Mouse (Mus musculus): Measurements from ENCODE around the gene Ext2. TPM values are rescaled to one million over a fixed set of nuclear protein-coding genes. Genes with fewer than 3 reads are reported as not detected.

The Ext2 gene
- polyA plus RNA-seq, 1 experiment from 2014 or later = 93.6 TPM

GRCm38 (mm10) chr2:93654336-93655055 is 167.9 kb downstream of the Ext2 start:
- Histone ChIP-seq H3K36me3 (ENCODE audit: control insufficient read depth, insufficient read depth, low read length) (no peaks in the 10 kb centered on the region), H3K4me1 (ENCODE audit: control insufficient read depth, insufficient read depth, low read length) (no peaks in the 10 kb centered on the region), H3K9ac (ENCODE audit: low read length) (no peak overlapping the region), H3K4me2 (ENCODE audit: low read depth, low read length) (no peak overlapping the region), H3K27ac (ENCODE audit: low read length) (no peak overlapping the region), H3K4me3 (replicated peaks; ENCODE audit: low read length) (no peak overlapping the region), H3K9me3 (replicated peaks; ENCODE audit: control insufficient read depth, low read length) (no peaks in the 10 kb centered on the region), H3K27me3 (ENCODE audit: control insufficient read depth, insufficient read depth, low read length) (peaks cover 19% of the 10 kb centered on the region)
- no peak for ATAC-seq (ENCODE audit: insufficient read depth, low FRiP score)
- 69% methylated on average over 11 of the region's 11 CpGs for WGBS

- H3K9me3 ChIP-seq (replicated peaks; ENCODE audit: control insufficient read depth, low read length) = no peaks in the 10 kb centered on the region
- H3K4me1 ChIP-seq (ENCODE audit: control insufficient read depth, insufficient read depth, low read length) = peaks cover 4% of the 10 kb centered on the region; the same call in 1 of the 2 replicates
Measured at GRCm38 (mm10) chr2:93649243-93649870, 173.0 kb downstream of the Ext2 start.

GRCm38 (mm10) chr2:93647924-93648575 is 174.3 kb downstream of the Ext2 start:
- Histone ChIP-seq H3K9me3 (replicated peaks; ENCODE audit: control insufficient read depth, low read length) (no peaks in the 10 kb centered on the region), H3K4me3 (replicated peaks; ENCODE audit: low read length) (no peak overlapping the region), H3K4me1 (ENCODE audit: control insufficient read depth, insufficient read depth, low read length) (peaks cover 4% of the 10 kb centered on the region; the same call in 1 of the 2 replicates), H3K36me3 (ENCODE audit: control insufficient read depth, insufficient read depth, low read length) (no peaks in the 10 kb centered on the region), H3K27ac (ENCODE audit: low read length) (no peak overlapping the region), H3K27me3 (ENCODE audit: control insufficient read depth, insufficient read depth, low read length) (peaks cover 79% of the 10 kb centered on the region), H3K4me2 (ENCODE audit: low read depth, low read length) (no peak overlapping the region), H3K9ac (ENCODE audit: low read length) (no peak overlapping the region)
- 5% methylated on average over 20 of the region's 20 CpGs for whole genome bisulfite sequencing
- ATAC-seq (ENCODE audit: insufficient read depth, low FRiP score) = no peak

More at GRCm38 (mm10) chr2:93649243-93649870, 173.0 kb downstream of the Ext2 start:
- H3K27ac ChIP-seq (ENCODE audit: low read length) = no peak overlapping the region
- ATAC-seq (ENCODE audit: insufficient read depth, low FRiP score) = no peak
- H3K9ac ChIP-seq (ENCODE audit: low read length) = no peak overlapping the region
- H3K4me2 ChIP-seq (ENCODE audit: low read depth, low read length) = no peak overlapping the region
- peaks cover 69% of the 10 kb centered on the region for H3K27me3 ChIP-seq (ENCODE audit: control insufficient read depth, insufficient read depth, low read length)
- no peak overlapping the region for H3K4me3 ChIP-seq (replicated peaks; ENCODE audit: low read length)
- H3K36me3 ChIP-seq (ENCODE audit: control insufficient read depth, insufficient read depth, low read length) = no peaks in the 10 kb centered on the region
- 43% methylated on average over 4 of the region's 4 CpGs for WGBS

- Histone ChIP-seq H3K4me3 (replicated peaks; ENCODE audit: low read length) (peak overlapping the region; percentile 28), H3K9ac (ENCODE audit: low read length) (no peak overlapping the region), H3K36me3 (ENCODE audit: control insufficient read depth, insufficient read depth, low read length) (no peaks in the 10 kb centered on the region), H3K4me1 (ENCODE audit: control insufficient read depth, insufficient read depth, low read length) (peaks cover 12% of the 10 kb centered on the region; the same call in 1 of the 2 replicates), H3K27me3 (ENCODE audit: control insufficient read depth, insufficient read depth, low read length) (peaks cover 84% of the 10 kb centered on the region), H3K4me2 (ENCODE audit: low read depth, low read length) (peak overlapping the region; percentile 42), H3K9me3 (replicated peaks; ENCODE audit: control insufficient read depth, low read length) (no peaks in the 10 kb centered on the region), H3K27ac (ENCODE audit: low read length) (no peak overlapping the region)
- WGBS = 2% methylated on average over 44 of the region's 44 CpGs
- no peak for ATAC-seq (ENCODE audit: insufficient read depth, low FRiP score)
Measured at GRCm38 (mm10) chr2:93647051-93647923, 175.1 kb downstream of the Ext2 start.

- H3K27ac ChIP-seq (ENCODE audit: low read length) = no peak overlapping the region
- no peaks in the 10 kb centered on the region for H3K9me3 ChIP-seq (replicated peaks; ENCODE audit: control insufficient read depth, low read length)
- H3K36me3 ChIP-seq (ENCODE audit: control insufficient read depth, insufficient read depth, low read length) = no peaks in the 10 kb centered on the region
- peaks cover 12% of the 10 kb centered on the region; the same call in 1 of the 2 replicates for H3K4me1 ChIP-seq (ENCODE audit: control insufficient read depth, insufficient read depth, low read length)
- 15% methylated on average over 33 of the region's 33 CpGs for WGBS
- no peak for ATAC-seq (ENCODE audit: insufficient read depth, low FRiP score)
- peaks cover 94% of the 10 kb centered on the region for H3K27me3 ChIP-seq (ENCODE audit: control insufficient read depth, insufficient read depth, low read length)
- no peak overlapping the region for H3K9ac ChIP-seq (ENCODE audit: low read length)
- H3K4me2 ChIP-seq (ENCODE audit: low read depth, low read length) = peak overlapping the region; percentile 36
- H3K4me3 ChIP-seq (replicated peaks; ENCODE audit: low read length) = peak overlapping the region; percentile 34
Measured at GRCm38 (mm10) chr2:93645626-93646320, 176.6 kb downstream of the Ext2 start.

- Histone ChIP-seq H3K9ac (ENCODE audit: low read length) (no peak overlapping the region), H3K4me1 (ENCODE audit: control insufficient read depth, insufficient read depth, low read length) (peaks cover 12% of the 10 kb centered on the region; the same call in 1 of the 2 replicates), H3K9me3 (replicated peaks; ENCODE audit: control insufficient read depth, low read length) (no peaks in the 10 kb centered on the region), H3K27ac (ENCODE audit: low read length) (no peak overlapping the region), H3K36me3 (ENCODE audit: control insufficient read depth, insufficient read depth, low read length) (no peaks in the 10 kb centered on the region), H3K27me3 (ENCODE audit: control insufficient read depth, insufficient read depth, low read length) (peaks cover 94% of the 10 kb centered on the region), H3K4me3 (replicated peaks; ENCODE audit: low read length) (no peak overlapping the region), H3K4me2 (ENCODE audit: low read depth, low read length) (no peak overlapping the region)
- ATAC-seq (ENCODE audit: insufficient read depth, low FRiP score) = no peak
- WGBS = 50% methylated on average over 10 of the region's 10 CpGs
Measured at GRCm38 (mm10) chr2:93645197-93645596, 177.2 kb downstream of the Ext2 start.

GRCm38 (mm10) chr2:93644731-93645130 is 177.6 kb downstream of the Ext2 start:
- H3K9ac ChIP-seq (ENCODE audit: low read length) = no peak overlapping the region
- no peaks in the 10 kb centered on the region for H3K36me3 ChIP-seq (ENCODE audit: control insufficient read depth, insufficient read depth, low read length)
- H3K27ac ChIP-seq (ENCODE audit: low read length) = no peak overlapping the region
- peaks cover 12% of the 10 kb centered on the region; the same call in 1 of the 2 replicates for H3K4me1 ChIP-seq (ENCODE audit: control insufficient read depth, insufficient read depth, low read length)
- no peak for ATAC-seq (ENCODE audit: insufficient read depth, low FRiP score)
- H3K9me3 ChIP-seq (replicated peaks; ENCODE audit: control insufficient read depth, low read length) = no peaks in the 10 kb centered on the region
- no peak overlapping the region for H3K4me2 ChIP-seq (ENCODE audit: low read depth, low read length)
- H3K4me3 ChIP-seq (replicated peaks; ENCODE audit: low read length) = no peak overlapping the region
- 59% methylated on average over 6 of the region's 6 CpGs for WGBS
- peaks cover 95% of the 10 kb centered on the region for H3K27me3 ChIP-seq (ENCODE audit: control insufficient read depth, insufficient read depth, low read length)

- WGBS = 48% methylated on average over 4 of the region's 4 CpGs
- H3K9me3 ChIP-seq (replicated peaks; ENCODE audit: control insufficient read depth, low read length) = no peaks in the 10 kb centered on the region
- no peaks in the 10 kb centered on the region for H3K36me3 ChIP-seq (ENCODE audit: control insufficient read depth, insufficient read depth, low read length)
- ATAC-seq (ENCODE audit: insufficient read depth, low FRiP score) = no peak
- no peak overlapping the region for H3K4me2 ChIP-seq (ENCODE audit: low read depth, low read length)
- no peak overlapping the region for H3K4me3 ChIP-seq (replicated peaks; ENCODE audit: low read length)
- no peak overlapping the region for H3K27ac ChIP-seq (ENCODE audit: low read length)
- H3K9ac ChIP-seq (ENCODE audit: low read length) = no peak overlapping the region
- H3K4me1 ChIP-seq (ENCODE audit: control insufficient read depth, insufficient read depth, low read length) = peaks cover 12% of the 10 kb centered on the region; the same call in 1 of the 2 replicates
- H3K27me3 ChIP-seq (ENCODE audit: control insufficient read depth, insufficient read depth, low read length) = peaks cover 95% of the 10 kb centered on the region
Measured at GRCm38 (mm10) chr2:93644234-93644633, 178.1 kb downstream of the Ext2 start.

All from stomach, embryonic 16.5 days (tissue).